Mouse (Mus musculus) cerebellum, postnatal 25 days (tissue): Measurements from ENCODE around the gene Fbxo47.

Experiments used
- DNase-seq, 2 experiments: peaks; one replicate each; pipeline ENCODE4 v3.0.0; 2021; ENCODE audit warnings: mixed read lengths in 2 of 2

Fbxo47 gene

DNA sequence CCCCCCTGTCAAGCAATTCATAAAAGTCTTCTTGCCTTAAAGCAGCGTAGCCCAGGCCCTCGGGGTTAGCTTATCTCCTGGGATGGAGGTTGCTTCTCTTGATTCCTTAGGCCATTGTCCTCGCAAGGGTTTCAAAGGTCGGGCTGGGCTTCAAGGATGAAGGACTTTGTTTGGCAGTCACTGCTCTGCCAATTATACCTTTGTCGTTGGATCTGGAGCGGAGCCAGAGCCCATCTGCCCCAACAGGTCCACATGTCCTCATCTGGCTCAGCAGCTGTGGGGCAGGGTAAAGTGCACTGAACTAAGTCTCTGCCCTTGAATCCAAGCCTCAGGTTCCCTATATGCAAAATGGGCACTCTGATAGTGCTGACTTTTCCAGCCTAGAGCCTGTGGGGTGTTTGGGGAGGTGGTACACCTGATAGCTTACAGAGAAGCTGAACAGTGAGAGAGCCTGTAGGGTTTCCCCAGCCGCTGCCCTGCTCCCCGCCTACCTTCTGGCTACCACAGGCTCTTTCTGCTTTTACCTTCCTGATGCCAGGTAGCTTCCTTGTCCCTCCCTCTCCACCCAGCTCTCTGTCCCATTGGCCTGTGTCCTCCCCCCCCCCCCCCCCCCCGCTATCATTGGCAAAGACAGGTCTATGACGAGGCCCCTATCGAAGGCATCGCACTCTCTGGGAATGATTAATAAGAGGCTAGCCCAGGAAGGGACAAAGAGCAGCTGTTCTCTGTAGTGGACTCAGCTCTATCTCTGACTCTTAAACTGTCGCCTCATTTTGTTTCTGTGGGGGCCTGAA is 72.2 kb downstream of the Fbxo47 start:
- DNase-seq, result peak in 1 of 2 experiments; percentile 33

DNA sequence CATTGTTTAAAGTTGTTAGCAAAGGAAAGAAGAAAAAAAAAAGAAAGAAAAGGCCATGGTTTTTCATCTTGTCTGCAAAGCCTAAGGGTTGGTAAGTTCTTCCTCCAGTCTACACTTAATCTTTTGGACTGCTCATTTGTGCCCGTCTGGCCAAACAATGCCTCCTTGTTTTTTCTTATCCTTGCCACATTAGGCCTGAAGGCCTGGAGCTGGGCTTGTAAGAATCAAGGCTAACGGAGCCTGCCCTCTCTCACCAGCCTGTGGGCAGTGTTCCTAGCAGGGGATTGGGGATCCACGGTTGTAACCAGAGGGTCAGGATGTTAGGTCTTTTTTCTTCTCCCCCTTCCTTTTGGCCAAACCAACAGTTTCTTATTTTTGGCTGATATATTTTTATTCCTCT is 73.0 kb downstream of the Fbxo47 start:
- DNase-seq, result peak in 1 of 2 experiments; percentile 1

DNA sequence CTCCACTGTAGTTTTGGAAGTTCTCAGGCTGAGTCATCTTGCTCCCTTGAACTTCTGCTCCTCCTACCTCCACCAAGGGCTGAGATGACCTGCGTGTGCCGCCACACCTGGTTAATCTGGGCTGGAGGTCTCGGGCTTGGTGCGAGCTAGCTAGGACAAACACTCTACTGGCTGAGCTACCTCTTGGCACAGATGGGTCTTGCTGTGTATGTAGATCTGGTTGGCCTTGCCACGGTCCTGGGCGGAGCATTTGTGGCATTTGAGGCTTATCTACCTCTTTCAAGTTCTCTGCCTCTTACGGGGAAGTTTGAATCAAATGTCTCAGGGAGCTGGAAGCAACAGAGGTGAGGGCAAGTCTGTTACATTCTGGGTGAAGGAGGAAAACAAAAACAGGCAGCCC is 73.6 kb downstream of the Fbxo47 start:
- DNase-seq, result peak; percentile 46 to 48

DNA sequence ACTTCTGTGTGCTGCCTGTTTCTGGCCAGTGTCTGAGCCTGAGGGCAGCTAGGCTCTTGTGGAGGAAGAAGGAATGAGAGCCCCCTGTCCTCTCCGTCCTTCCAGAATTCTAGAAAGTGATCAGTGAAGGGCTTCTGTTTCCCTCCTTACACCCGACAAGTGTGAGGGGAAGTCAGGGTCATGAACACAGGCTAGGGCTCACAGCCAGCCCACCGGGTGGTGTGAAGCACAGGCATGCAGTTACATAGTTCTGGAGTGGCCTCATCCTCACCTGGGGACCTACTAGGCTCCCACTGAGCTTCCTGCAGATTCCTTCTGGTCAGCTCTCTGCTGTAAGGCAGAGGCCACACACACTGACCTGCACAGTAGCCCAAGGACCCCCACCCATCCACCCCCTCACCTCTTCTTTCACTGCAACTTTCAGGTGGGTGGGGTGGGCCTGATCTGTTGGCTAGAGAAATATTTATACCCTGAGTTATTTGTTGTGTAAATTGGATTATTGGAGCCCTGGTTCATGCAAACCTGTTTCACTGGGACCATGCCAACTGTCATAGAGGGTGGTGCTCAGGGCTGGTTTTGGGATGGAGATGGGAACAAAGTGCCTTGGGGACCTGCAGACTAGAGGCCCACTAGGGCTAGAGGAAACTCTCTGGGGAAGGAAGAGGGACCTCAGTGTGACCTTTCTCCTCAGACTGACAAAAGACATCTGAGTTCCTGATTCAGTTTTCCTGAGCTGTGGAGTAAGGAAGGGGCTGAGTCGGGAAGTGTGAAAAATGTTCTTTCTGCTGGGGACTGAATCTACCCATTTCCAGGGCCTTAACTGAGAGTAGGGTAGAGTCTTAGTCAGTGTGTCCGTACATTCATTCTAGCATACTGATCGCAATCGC is 74.5 kb downstream of the Fbxo47 start:
- peak; percentile 24 to 44 for DNase-seq

DNA sequence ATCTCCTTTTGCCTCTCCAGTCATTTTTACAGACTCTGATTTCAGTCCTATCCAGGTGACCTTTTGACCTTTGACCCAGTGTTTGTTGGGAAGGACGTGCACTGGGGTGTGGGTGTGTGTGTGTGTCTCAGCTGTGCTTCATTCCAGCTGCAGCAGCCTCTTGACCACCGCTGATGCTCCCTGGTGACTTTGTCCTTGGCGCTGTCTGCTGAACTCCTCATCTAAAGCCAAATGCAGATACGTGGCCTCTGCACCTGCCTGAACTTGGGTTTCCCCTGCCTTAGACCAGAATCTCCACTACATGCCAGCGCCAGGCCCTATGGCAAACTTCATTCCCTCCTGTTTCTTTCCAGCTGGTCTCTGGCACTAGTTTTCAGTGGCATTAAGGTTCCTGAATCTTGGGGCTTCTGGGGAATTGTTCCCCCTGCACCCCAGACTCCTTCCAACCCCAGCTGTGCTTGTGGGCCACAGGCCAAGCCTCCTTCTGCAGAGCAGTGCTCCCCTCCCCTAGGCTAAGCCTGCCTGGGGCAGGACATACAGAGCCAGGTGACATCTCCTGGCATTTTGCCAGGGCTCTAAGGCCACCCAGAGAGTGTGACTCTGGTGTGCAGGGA is 75.2 kb downstream of the Fbxo47 start:
- DNase-seq, result peak; percentile 70 to 77

DNA sequence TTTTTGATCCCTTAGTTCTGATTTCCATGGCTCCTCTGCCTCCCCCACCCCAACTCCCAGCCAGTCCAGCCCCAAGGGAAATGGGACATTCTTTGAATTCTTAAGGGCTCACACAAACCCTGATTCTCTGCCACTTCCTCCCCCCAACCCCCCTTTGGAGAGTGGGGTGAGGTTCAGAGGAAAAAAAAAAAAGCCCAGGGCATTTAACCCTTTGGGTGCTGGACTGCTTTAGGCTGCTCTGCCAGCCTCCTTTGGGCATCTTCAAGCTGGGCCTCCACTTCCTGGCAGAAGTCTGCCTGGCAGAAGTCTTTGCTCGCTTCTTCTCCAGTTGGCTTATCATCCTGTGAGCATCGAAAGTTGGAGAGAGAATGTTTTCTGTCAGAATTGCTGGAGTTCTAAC is 75.9 kb downstream of the Fbxo47 start:
- DNase-seq, result peak in 1 of 2 experiments; percentile 35

DNA sequence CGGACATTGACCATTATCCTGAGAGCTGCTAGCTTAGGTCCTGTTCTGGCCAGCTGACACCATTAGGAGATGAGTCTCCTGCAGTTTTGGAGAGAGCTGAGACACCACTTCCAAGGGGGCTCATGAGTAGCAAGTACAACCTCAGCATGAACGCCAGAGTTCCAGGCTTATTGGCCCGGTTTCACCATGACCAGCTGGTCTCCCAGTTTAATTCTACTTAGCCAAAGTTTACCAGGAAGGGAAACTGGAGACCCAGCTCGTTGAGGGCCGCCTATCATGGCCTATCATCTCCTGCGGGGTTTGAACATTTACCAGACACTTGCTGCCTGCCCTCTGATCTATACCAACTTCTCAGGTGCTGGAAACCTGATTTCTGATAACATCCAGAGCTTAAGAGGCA is 76.3 kb downstream of the Fbxo47 start:
- DNase-seq, result peak; percentile 41 to 45

DNA sequence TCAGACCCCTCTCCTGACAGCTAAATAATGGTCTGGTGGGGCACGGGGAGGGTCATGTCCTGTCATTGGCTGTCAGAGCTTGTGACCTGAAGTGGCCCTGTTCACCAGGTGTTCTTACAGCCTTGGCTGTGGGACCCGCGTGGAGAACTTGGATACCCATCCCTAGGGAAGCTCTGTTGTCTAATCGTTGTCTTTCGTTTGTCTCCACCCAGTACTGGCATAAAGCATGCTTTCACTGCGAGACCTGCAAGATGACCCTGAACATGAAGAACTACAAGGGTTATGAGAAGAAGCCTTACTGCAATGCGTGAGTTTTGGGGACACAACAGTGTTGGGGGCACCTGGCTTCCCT is 77.4 kb downstream of the Fbxo47 start:
- peak in 1 of 2 experiments; percentile 15 for DNase-seq

DNA sequence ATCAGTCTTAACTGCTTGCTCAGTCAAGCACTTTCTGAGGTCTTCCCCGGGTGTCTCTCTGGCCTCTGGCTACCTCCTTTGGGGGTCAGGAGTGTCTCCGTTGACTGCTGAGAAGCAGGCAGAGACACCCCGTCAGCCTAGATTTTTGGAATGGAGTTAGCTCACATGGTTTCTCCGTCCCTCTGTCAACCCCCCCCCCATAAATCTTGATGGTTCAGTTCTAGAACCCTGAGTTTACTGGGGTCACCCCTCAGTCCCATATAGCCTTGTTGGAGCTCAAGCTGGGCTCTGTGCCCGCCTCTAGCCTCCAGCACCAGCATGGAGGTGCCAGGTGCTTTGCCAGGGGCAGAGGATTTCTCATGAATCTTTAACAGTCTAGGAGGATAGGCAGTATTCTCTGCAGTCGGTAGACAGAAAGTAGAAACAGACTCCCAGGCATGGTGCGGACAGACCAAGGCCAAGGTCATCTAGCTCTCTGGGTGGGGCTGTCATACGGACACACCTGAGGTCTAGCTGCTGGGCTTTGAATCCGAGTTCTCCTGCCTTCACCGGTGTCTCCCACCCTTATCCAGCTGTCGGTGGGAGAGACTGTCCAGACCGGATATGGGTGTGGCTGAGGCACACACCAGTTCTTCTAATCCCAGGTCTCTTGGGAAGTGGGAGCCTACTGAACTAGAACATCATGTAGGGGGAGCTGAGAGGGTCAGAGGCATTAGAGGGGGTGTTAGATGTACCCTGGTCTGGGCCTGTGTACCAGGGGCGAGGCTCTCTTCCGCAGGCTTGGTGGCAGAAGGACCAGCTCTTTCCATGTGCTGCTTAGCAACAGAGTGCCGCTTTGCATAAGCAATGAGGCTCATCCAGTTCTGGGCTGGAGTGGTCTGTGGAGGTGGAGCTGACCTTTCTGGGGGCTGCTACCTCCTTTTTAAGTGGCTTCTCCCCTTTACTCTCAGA is 78.0 kb downstream of the Fbxo47 start:
- DNase-seq, result peak; percentile 35 to 58

DNA sequence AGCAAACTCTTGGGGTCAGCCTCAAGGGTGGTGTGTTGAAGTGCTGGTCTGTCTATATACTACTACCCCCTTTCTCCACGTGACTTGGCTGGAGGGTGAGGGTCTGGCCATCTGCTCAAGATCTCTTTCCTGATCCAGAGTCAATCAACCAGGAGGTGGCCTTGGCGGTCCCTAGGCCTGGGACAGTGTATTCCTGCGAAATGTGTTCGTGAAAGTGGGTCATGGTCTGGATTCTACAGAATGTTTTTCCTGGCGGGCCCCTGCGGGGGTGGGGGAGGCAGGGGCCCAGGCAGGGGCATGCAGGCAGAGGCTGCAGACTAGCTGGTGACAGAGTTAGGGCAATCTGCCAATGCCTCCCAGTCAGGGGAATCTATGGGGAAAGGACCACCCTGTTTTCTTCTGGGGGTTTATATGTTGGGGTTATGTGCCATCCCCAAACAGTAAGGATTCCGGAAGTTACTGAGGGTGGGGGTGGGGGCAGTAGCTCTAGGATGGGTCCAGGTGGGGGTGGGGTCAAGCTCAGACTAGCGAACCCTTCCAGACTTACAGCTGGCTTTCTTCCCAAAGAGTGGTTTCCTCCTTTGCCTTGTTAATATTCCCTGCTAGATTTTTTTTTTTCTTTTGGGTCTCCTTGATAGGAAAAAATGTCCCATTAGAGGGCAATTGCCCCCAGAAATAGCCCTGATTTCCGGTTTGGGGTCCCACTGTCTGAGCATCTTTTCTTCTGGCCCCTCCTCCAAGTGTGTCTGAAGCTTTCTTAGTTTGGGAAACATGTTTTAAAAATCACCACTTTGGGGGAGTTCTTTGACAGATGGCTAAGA is 78.9 kb downstream of the Fbxo47 start:
- peak; percentile 37 to 50 for DNase-seq

DNA sequence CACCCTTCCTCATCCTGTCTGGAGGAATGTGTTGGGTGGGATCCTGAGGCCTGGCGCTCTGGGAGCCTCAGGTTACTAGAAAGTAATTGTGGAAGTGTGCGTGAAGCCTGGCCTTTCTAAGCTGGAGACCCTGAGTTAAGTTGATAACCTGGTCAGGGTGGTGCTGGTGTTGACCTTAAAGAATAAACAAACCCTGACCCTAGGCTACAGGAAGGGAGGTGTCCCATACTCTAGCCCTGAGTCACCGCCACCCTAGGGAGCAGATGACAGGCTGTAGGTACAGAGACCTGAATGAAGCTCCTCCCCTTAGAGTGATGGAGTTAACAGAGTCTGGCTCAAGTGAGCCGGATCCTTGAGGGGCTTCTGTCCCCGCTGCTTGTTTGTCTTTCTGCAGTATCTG is 80.1 kb downstream of the Fbxo47 start:
- peak in 1 of 2 experiments; percentile 11 for DNase-seq
